8 mouse cellular contexts compared by ENCODE assay signal in genomic region chr1:181793541-181793940, GRCm38 (mm10). TPM values are rescaled to one million over a fixed set of nuclear protein-coding genes. Genes with fewer than 3 reads are reported as not detected.
DNase-seq lines count a peak whose midpoint lies in the region; ATAC-seq lines count a peak whose summit lies in the region.
"Had no signal": no experiment of that assay in that cellular context is flagged by ENCODE, and none has a peak within 500 bp of the region (broad histone marks: within the 10 kb centered on the region; RNA-seq: fewer than 3 reads in every experiment).

No protein-coding gene starts in this region.

- H3K4me2 ChIP-seq in midbrain, embryonic 11.5 days, result no peak overlapping the region
- no peak overlapping the region for H3K4me2 ChIP-seq in midbrain, embryonic 16.5 days (ENCODE audit: low read length)
- H3K4me2 ChIP-seq: hindbrain, embryonic 15.5 days had no signal

- DNase-seq in midbrain, embryonic 11.5 days (ENCODE audit: low spot score, missing footprints), result peak; percentile 51
- DNase-seq in midbrain, embryonic 10.5 days (ENCODE audit: low spot score), result no peak
- peak; percentile 57 for DNase-seq in gastrocnemius, postnatal 25 days
- DNase-seq in large intestine, adult 2 months (ENCODE audit: low read depth, low spot score), result peak; percentile 14
- DNase-seq in lung, postnatal 4 days, result peak; percentile 74 to 77
- DNase-seq in thymus, postnatal 25 days, result no peak

- no peaks in the 10 kb centered on the region for H3K36me3 ChIP-seq in midbrain, embryonic 11.5 days (ENCODE audit: control insufficient read depth, insufficient read depth, low read length)
- H3K36me3 ChIP-seq in midbrain, embryonic 10.5 days, result no peaks in the 10 kb centered on the region
- H3K36me3 ChIP-seq in midbrain, embryonic 16.5 days (ENCODE audit: control insufficient read depth, insufficient read depth, low read length), result no peaks in the 10 kb centered on the region
- H3K36me3 ChIP-seq: hindbrain, embryonic 15.5 days had no signal

- no peaks in the 10 kb centered on the region for H3K9me3 ChIP-seq in midbrain, embryonic 11.5 days (ENCODE audit: control insufficient read depth, low read length)
- no peaks in the 10 kb centered on the region for H3K9me3 ChIP-seq in midbrain, embryonic 10.5 days (replicated peaks)
- H3K9me3 ChIP-seq in midbrain, embryonic 16.5 days (replicated peaks; ENCODE audit: control insufficient read depth, low read length, poor library complexity, severe bottlenecking), result no peaks in the 10 kb centered on the region
- H3K9me3 ChIP-seq: hindbrain, embryonic 15.5 days had no signal

- no peaks in the 10 kb centered on the region for H3K4me1 ChIP-seq in midbrain, embryonic 11.5 days (ENCODE audit: control insufficient read depth, insufficient read depth, low read length)
- no peaks in the 10 kb centered on the region for H3K4me1 ChIP-seq in midbrain, embryonic 10.5 days
- H3K4me1 ChIP-seq in midbrain, embryonic 16.5 days (ENCODE audit: control insufficient read depth, insufficient read depth, low read length), result no peaks in the 10 kb centered on the region
- H3K4me1 ChIP-seq: hindbrain, embryonic 15.5 days had no signal

- H3K27ac ChIP-seq in midbrain, embryonic 11.5 days (ENCODE audit: low read depth, low read length), result no peak overlapping the region
- no peak overlapping the region for H3K27ac ChIP-seq in midbrain, embryonic 10.5 days (replicated peaks)
- H3K27ac ChIP-seq in midbrain, embryonic 16.5 days (ENCODE audit: low read length), result no peak overlapping the region
- H3K27ac ChIP-seq: hindbrain, embryonic 15.5 days had no signal

- no peaks in the 10 kb centered on the region for H3K27me3 ChIP-seq in midbrain, embryonic 11.5 days (ENCODE audit: control insufficient read depth, insufficient read depth, low read length)
- no peaks in the 10 kb centered on the region for H3K27me3 ChIP-seq in midbrain, embryonic 10.5 days (ENCODE audit: low read depth, poor library complexity, severe bottlenecking)
- H3K27me3 ChIP-seq in midbrain, embryonic 16.5 days (ENCODE audit: control insufficient read depth, insufficient read depth, low read depth, low read length), result no peaks in the 10 kb centered on the region
- H3K27me3 ChIP-seq: hindbrain, embryonic 15.5 days had no signal

- ATAC-seq in midbrain, embryonic 11.5 days (ENCODE audit: low FRiP score), result no peak
- no peak for ATAC-seq in midbrain, embryonic 16.5 days

- 82% methylated on average over 2 of the region's 2 CpGs for WGBS in midbrain, embryonic 11.5 days
- 87% methylated on average over 2 of the region's 2 CpGs for WGBS in midbrain, embryonic 10.5 days
- 5% methylated on average over 2 of the region's 2 CpGs for whole genome bisulfite sequencing in large intestine, adult 2 months
- WGBS in midbrain, embryonic 16.5 days, result 70% methylated on average over 2 of the region's 2 CpGs

- H3K9ac ChIP-seq in midbrain, embryonic 11.5 days (ENCODE audit: low read length), result no peak overlapping the region
- H3K9ac ChIP-seq in midbrain, embryonic 16.5 days (ENCODE audit: low read depth, low read length), result no peak overlapping the region
- H3K9ac ChIP-seq: hindbrain, embryonic 15.5 days had no signal

- no peak overlapping the region for H3K4me3 ChIP-seq in midbrain, embryonic 11.5 days (ENCODE audit: low read depth, low read length)
- H3K4me3 ChIP-seq in midbrain, embryonic 10.5 days, result no peak overlapping the region
- H3K4me3 ChIP-seq in midbrain, embryonic 16.5 days (ENCODE audit: low read depth, low read length), result no peak overlapping the region
- H3K4me3 ChIP-seq: hindbrain, embryonic 15.5 days had no signal

RNA-seq across cellular contexts. Expression of gene Lbr, which starts 49.3 kb away (rescaled TPM):
- polyA plus RNA-seq in midbrain, embryonic 11.5 days (2014; fragmentation: Nextera tagmentation; extraction: Ambion mirVana), result 208 and 230 TPM in 2 replicates
- 216 and 218 TPM in 2 replicates for polyA plus RNA-seq in midbrain, embryonic 10.5 days (2016; fragmentation: Nextera tagmentation; extraction: Ambion mirVana)
- total RNA-seq in gastrocnemius, postnatal 25 days (2021), result 10 to 100 TPM; 17.8 to 18.7 TPM
- polyA plus RNA-seq in large intestine, adult 2 months (2012; rRNA removed), result 30.8 and 34.7 TPM in 2 replicates
- 27.8 and 30.6 TPM in 2 replicates for polyA plus RNA-seq in midbrain, embryonic 16.5 days (2015; fragmentation: Nextera tagmentation; extraction: Ambion mirVana)

Comparison
In these comparisons a context has a peak if more than half of its experiments do, and no peak if none do; other contexts are left out.
1. DNase-seq: peak in midbrain, embryonic 11.5 days (single experiment), gastrocnemius, postnatal 25 days (single experiment), large intestine, adult 2 months (single experiment) and lung, postnatal 4 days (2 of 2); none in midbrain, embryonic 10.5 days (single experiment) and thymus, postnatal 25 days (single experiment).